Mouse (Mus musculus): Measurements from ENCODE around the gene Abcc4.

Gene Abcc4

DNA sequence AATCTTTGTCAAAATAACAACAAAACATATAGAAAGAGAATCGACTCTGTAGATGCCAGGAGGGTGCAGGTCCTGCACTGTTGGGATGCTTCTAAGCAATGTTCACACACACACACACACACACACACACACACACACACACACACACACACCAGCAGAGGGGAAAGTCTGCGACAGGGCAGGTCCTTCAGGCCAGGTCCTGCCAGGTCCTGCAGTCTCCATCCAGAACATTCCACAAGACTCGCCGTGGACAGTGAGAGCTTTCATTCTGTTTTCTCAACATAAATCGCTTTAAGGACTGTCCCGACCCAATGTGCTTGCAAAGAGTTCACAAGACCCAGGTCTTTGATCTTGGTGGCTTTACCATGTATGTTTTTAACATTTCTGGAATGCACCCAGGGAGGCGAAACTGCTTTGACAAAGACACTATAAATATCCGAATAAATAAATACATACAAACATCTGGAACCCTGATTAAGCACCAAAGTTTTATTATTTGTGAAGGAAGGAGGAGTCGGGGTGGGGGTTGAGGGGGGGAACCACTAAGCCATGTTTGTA is 133.3 kb downstream of the Abcc4 start:
- no peak for DNase-seq (ENCODE audit: low read depth, low spot score)
- no peaks in the 10 kb centered on the region for H3K36me3 ChIP-seq (ENCODE audit: control insufficient read depth, insufficient read depth, low read length, poor library complexity, severe bottlenecking)
- H3K27me3 ChIP-seq (ENCODE audit: control insufficient read depth, insufficient read depth, low read length, poor library complexity, severe bottlenecking) = no peaks in the 10 kb centered on the region

GRCm38 (mm10) chr14:118569586-118569985 is 136.4 kb downstream of the Abcc4 start:
- no peaks in the 10 kb centered on the region for H3K36me3 ChIP-seq (ENCODE audit: control insufficient read depth, insufficient read depth, low read length, poor library complexity, severe bottlenecking)
- DNase-seq (ENCODE audit: low read depth, low spot score) = no peak
- H3K27me3 ChIP-seq (ENCODE audit: control insufficient read depth, insufficient read depth, low read length, poor library complexity, severe bottlenecking) = no peaks in the 10 kb centered on the region

- no peaks in the 10 kb centered on the region for H3K27me3 ChIP-seq (ENCODE audit: control insufficient read depth, insufficient read depth, low read length, poor library complexity, severe bottlenecking)
- DNase-seq (ENCODE audit: low read depth, low spot score) = no peak
- H3K36me3 ChIP-seq (ENCODE audit: control insufficient read depth, insufficient read depth, low read length, poor library complexity, severe bottlenecking) = no peaks in the 10 kb centered on the region
Measured at GRCm38 (mm10) chr14:118568116-118568673, 137.8 kb downstream of the Abcc4 start.

- Histone ChIP-seq H3K27me3 (ENCODE audit: control insufficient read depth, insufficient read depth, low read length, poor library complexity, severe bottlenecking) (no peaks in the 10 kb centered on the region), H3K36me3 (ENCODE audit: control insufficient read depth, insufficient read depth, low read length, poor library complexity, severe bottlenecking) (no peaks in the 10 kb centered on the region)
- no peak for DNase-seq (ENCODE audit: low read depth, low spot score)
Measured at GRCm38 (mm10) chr14:118566809-118567208, 139.2 kb downstream of the Abcc4 start.

DNA sequence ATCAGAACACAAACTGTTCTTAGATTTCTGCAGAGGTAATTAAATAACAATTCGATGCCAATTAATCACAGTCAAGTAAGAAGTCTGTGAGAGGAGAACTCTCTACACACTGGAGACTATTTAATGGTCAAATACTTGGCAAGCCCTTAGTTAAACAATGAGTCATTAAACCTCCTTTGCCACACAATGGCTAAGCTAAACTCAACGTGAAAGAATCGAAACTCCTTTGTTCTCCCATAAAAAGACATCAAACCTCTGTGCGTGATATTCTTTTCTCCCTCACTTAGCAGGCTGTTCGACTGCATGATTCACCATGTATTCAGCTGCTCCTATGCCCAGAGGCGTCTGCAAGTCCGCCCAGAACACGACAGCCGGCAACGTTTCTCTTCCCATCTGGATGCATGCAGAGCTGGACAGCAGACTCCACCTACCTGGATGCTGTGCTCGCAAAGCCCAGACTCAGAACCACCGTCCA is 139.8 kb downstream of the Abcc4 start:
- Histone ChIP-seq H3K36me3 (ENCODE audit: control insufficient read depth, insufficient read depth, low read length, poor library complexity, severe bottlenecking) (no peaks in the 10 kb centered on the region), H3K27me3 (ENCODE audit: control insufficient read depth, insufficient read depth, low read length, poor library complexity, severe bottlenecking) (no peaks in the 10 kb centered on the region)
- DNase-seq (ENCODE audit: low read depth, low spot score) = no peak

DNA sequence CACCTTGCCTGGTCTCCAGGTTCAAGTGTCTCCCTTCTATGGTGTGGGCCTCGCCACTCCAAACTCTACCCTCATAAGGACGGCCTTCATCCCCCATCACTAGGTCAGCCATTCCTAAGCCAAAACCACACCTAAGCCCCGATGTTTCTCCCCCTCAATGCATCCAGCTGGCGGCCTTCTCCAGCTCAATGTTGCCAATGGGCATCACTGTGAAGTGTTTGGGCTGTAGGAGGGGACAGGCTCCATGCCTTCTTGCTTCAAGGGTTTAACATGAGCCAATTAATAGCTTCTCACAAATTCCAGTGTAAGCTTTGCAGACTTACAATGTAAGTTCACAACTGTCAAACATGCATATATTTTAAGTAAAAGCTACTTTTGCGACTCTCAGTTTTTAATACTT is 140.3 kb downstream of the Abcc4 start:
- no peaks in the 10 kb centered on the region for H3K27me3 ChIP-seq (ENCODE audit: control insufficient read depth, insufficient read depth, low read length, poor library complexity, severe bottlenecking)
- no peaks in the 10 kb centered on the region for H3K36me3 ChIP-seq (ENCODE audit: control insufficient read depth, insufficient read depth, low read length, poor library complexity, severe bottlenecking)

GRCm38 (mm10) chr14:118563570-118563969 is 142.4 kb downstream of the Abcc4 start:
- Histone ChIP-seq H3K36me3 (ENCODE audit: control insufficient read depth, insufficient read depth, low read length, poor library complexity, severe bottlenecking) (no peaks in the 10 kb centered on the region), H3K27me3 (ENCODE audit: control insufficient read depth, insufficient read depth, low read length, poor library complexity, severe bottlenecking) (no peaks in the 10 kb centered on the region)
- DNase-seq (ENCODE audit: low read depth, low spot score) = no peak

More for the DNA sequence above, 140.3 kb downstream of the Abcc4 start:
- no peak for DNase-seq (ENCODE audit: low read depth, low spot score)

- DNase-seq (ENCODE audit: low read depth, low spot score) = no peak
- no peaks in the 10 kb centered on the region for H3K36me3 ChIP-seq (ENCODE audit: control insufficient read depth, insufficient read depth, low read length, poor library complexity, severe bottlenecking)
- H3K27me3 ChIP-seq (ENCODE audit: control insufficient read depth, insufficient read depth, low read length, poor library complexity, severe bottlenecking) = no peaks in the 10 kb centered on the region
Measured at GRCm38 (mm10) chr14:118552901-118553475, 153.0 kb downstream of the Abcc4 start.

- Histone ChIP-seq H3K27me3 (ENCODE audit: control insufficient read depth, insufficient read depth, low read length, poor library complexity, severe bottlenecking) (no peaks in the 10 kb centered on the region), H3K36me3 (ENCODE audit: control insufficient read depth, insufficient read depth, low read length, poor library complexity, severe bottlenecking) (no peaks in the 10 kb centered on the region)
- no peak for DNase-seq (ENCODE audit: low read depth, low spot score)
Measured at GRCm38 (mm10) chr14:118552390-118552789, 153.6 kb downstream of the Abcc4 start.

DNA sequence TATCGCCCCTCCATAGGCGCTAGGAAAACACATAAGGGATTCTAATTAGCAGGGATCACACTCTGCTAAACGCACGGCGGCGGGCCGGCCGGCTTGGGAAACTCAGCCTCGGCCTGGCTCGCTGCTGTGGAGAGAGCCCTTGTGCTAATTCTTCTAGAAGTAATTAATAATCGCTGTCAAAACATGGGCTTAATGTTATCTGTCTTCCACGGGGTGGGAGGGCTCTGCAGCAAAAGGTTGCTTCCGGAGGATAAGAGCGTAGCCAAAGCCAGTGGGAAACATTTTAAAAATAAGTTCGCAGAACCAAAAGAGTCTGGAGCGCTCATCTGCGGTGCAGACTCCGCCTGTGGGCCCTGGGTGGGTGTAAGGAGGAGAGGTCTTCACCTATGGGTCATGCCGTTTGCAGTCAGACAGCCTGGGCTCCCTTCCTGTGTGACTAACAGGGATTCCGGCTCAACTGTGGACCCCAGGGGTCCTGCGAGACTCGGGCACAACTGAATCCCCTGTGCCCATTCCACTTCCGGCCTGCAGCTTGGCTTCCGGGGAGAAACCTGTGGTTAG is 154.2 kb downstream of the Abcc4 start:
- Histone ChIP-seq H3K36me3 (ENCODE audit: control insufficient read depth, insufficient read depth, low read length, poor library complexity, severe bottlenecking) (no peaks in the 10 kb centered on the region), H3K27me3 (ENCODE audit: control insufficient read depth, insufficient read depth, low read length, poor library complexity, severe bottlenecking) (no peaks in the 10 kb centered on the region)
- no peak for DNase-seq (ENCODE audit: low read depth, low spot score)

GRCm38 (mm10) chr14:118551061-118551724 is 154.8 kb downstream of the Abcc4 start:
- H3K27me3 ChIP-seq (ENCODE audit: control insufficient read depth, insufficient read depth, low read length, poor library complexity, severe bottlenecking) = no peaks in the 10 kb centered on the region
- no peak for DNase-seq (ENCODE audit: low read depth, low spot score)
- H3K36me3 ChIP-seq (ENCODE audit: control insufficient read depth, insufficient read depth, low read length, poor library complexity, severe bottlenecking) = no peaks in the 10 kb centered on the region

- DNase-seq (ENCODE audit: low read depth, low spot score) = no peak
- H3K36me3 ChIP-seq (ENCODE audit: control insufficient read depth, insufficient read depth, low read length, poor library complexity, severe bottlenecking) = no peaks in the 10 kb centered on the region
- H3K27me3 ChIP-seq (ENCODE audit: control insufficient read depth, insufficient read depth, low read length, poor library complexity, severe bottlenecking) = no peaks in the 10 kb centered on the region
Measured at GRCm38 (mm10) chr14:118544493-118544892, 161.5 kb downstream of the Abcc4 start.

GRCm38 (mm10) chr14:118542947-118543346 is 163.1 kb downstream of the Abcc4 start:
- no peaks in the 10 kb centered on the region for H3K36me3 ChIP-seq (ENCODE audit: control insufficient read depth, insufficient read depth, low read length, poor library complexity, severe bottlenecking)
- DNase-seq (ENCODE audit: low read depth, low spot score) = no peak
- no peaks in the 10 kb centered on the region for H3K27me3 ChIP-seq (ENCODE audit: control insufficient read depth, insufficient read depth, low read length, poor library complexity, severe bottlenecking)

GRCm38 (mm10) chr14:118531539-118531938 is 174.5 kb downstream of the Abcc4 start:
- no peaks in the 10 kb centered on the region; the same call in 1 of the 2 replicates for H3K36me3 ChIP-seq (ENCODE audit: control insufficient read depth, insufficient read depth, low read length, poor library complexity, severe bottlenecking)
- no peak for DNase-seq (ENCODE audit: low read depth, low spot score)
- H3K27me3 ChIP-seq (ENCODE audit: control insufficient read depth, insufficient read depth, low read length, poor library complexity, severe bottlenecking) = no peaks in the 10 kb centered on the region

Measured in splenic B cell, adult 2 months (primary cell).